In genomic region chr15:97048267-97048666, GRCm38 (mm10) we compare ENCODE assay signal across 16 mouse cellular contexts. TPM values are rescaled to one million over a fixed set of nuclear protein-coding genes. Genes with fewer than 3 reads are reported as not detected.
"Had no signal": no experiment of that assay in that cellular context is flagged by ENCODE, and none has a peak within 500 bp of the region (broad histone marks: within the 10 kb centered on the region; RNA-seq: fewer than 3 reads in every experiment).

No protein-coding gene starts in this region.

- H3K9me3 ChIP-seq: limb, embryonic 15.5 days; midbrain, embryonic 10.5 days; neural tube, embryonic 13.5 days; stomach, embryonic 15.5 days had no signal

- DNase-seq: kidney, adult 8-10 months; kidney, postnatal 25 days; layer of hippocampus, postnatal 36 days; lung, embryonic 14.5 days; lung, postnatal 10 days; lung, postnatal 4 days; midbrain, embryonic 14.5 days; retina, postnatal 1 day; right cerebral cortex, postnatal 4 days; thymus, adult 2 months; thymus, postnatal 25 days had no signal

- H3K27me3 ChIP-seq: limb, embryonic 15.5 days; neural tube, embryonic 13.5 days; stomach, embryonic 15.5 days had no signal

- H3K9ac ChIP-seq: limb, embryonic 15.5 days; lung, embryonic 14.5 days; neural tube, embryonic 13.5 days; stomach, embryonic 15.5 days had no signal

- H3K36me3 ChIP-seq: limb, embryonic 15.5 days; midbrain, embryonic 10.5 days; neural tube, embryonic 13.5 days; stomach, embryonic 15.5 days had no signal

- H3K27ac ChIP-seq: limb, embryonic 15.5 days; midbrain, embryonic 10.5 days; neural tube, embryonic 13.5 days; stomach, embryonic 15.5 days had no signal

- H3K4me3 ChIP-seq: limb, embryonic 15.5 days; midbrain, embryonic 10.5 days; neural tube, embryonic 13.5 days; stomach, embryonic 15.5 days had no signal

RNA-seq across cellular contexts. Expression of gene Slc38a4, which starts 7.5 kb away (rescaled TPM):
- total RNA-seq: megakaryocyte, adult 5-6 weeks had no signal
